In genomic region chr4:155297057-155297456, GRCm38 (mm10) we compare ENCODE assay signal across 10 mouse cellular contexts. TPM values are rescaled to one million over a fixed set of nuclear protein-coding genes. Genes with fewer than 3 reads are reported as not detected.
A peak's percentile ranks its signal among the peaks of the same experiment; 100 is the strongest.
DNase-seq lines count a peak whose midpoint lies in the region; ATAC-seq and TF ChIP-seq lines count a peak whose summit lies in the region.
"Had no signal": no experiment of that assay in that cellular context is flagged by ENCODE, and none has a peak within 500 bp of the region (broad histone marks: within the 10 kb centered on the region; RNA-seq: fewer than 3 reads in every experiment).

No protein-coding gene starts in this region.

- H3K79me2 ChIP-seq in CH12.LX (replicated peaks; ENCODE audit: control insufficient read depth, extremely low read depth, insufficient read depth, poor library complexity, severe bottlenecking): no peaks in the 10 kb centered on the region

- H3K4me1 ChIP-seq in intestine, postnatal 0 days (replicated peaks; ENCODE audit: control insufficient read depth, insufficient read depth, low read length): no peaks in the 10 kb centered on the region
- H3K4me1 ChIP-seq in intestine, embryonic 16.5 days (ENCODE audit: control insufficient read depth, insufficient read depth, low read length): peaks cover 2% of the 10 kb centered on the region; the same call in 1 of the 2 replicates
- H3K4me1 ChIP-seq in CH12.LX (ENCODE audit: control insufficient read depth in 1 of 2, insufficient read depth in 2 of 2): peaks cover 0 to 5% of the 10 kb centered on the region in 2 experiments; a peak in 1 of 4 replicates
- peaks cover 14% of the 10 kb centered on the region for H3K4me1 ChIP-seq in embryonic facial prominence, embryonic 10.5 days
- H3K4me1 ChIP-seq: heart, embryonic 15.5 days; liver, embryonic 15.5 days had no signal

- TF ChIP-seq RAD21 in CH12.LX (IDR thresholded peaks at IDR 0.05; ENCODE audit: low read depth, low read length): peak; percentile 34

- dilution Hi-C loops in CH12.LX (cut with MboI; ENCODE audit: extremely low pct_ligation_motif_present, extremely low pct_unique_long_range_greater_than_20kb, low sequenced_read_pairs): no loop called here

- H3K4me2 ChIP-seq in intestine, postnatal 0 days (replicated peaks; ENCODE audit: low read depth): no peak overlapping the region
- H3K4me2 ChIP-seq in intestine, embryonic 16.5 days (ENCODE audit: low read depth, low read length): no peak overlapping the region
- H3K4me2 ChIP-seq in CH12.LX (ENCODE audit: insufficient read depth, low read depth, poor library complexity, severe bottlenecking): no peak overlapping the region
- H3K4me2 ChIP-seq: heart, embryonic 15.5 days; liver, embryonic 15.5 days had no signal

- TF ChIP-seq EP300 in CH12.LX (IDR thresholded peaks at IDR 0.05; ENCODE audit: low read length): no peak

- peak; percentile 58 for DNase-seq in 3T3-L1 (ENCODE audit: low read depth, low spot score)
- DNase-seq in CH12.LX (ENCODE audit: extremely low read depth): no peak
- DNase-seq in embryonic facial prominence, embryonic 10.5 days (ENCODE audit: low spot score): peak; percentile 57
- no peak for DNase-seq in frontal cortex, postnatal 25 days (ENCODE audit: low spot score in 2 of 2)
- no peak for DNase-seq in gastrocnemius, adult 18-20 months (ENCODE audit: low spot score)
- no peak for DNase-seq in left cerebral cortex, postnatal 36 days (ENCODE audit: low spot score in 2 of 2)

- no peak for ATAC-seq in intestine, postnatal 0 days
- no peak for ATAC-seq in intestine, embryonic 16.5 days

- no peak for TF ChIP-seq POLR2A in CH12.LX (IDR thresholded peaks at IDR 0.05; ENCODE audit: low read depth, low read length)

- in situ Hi-C loops in CH12.LX (cut with MboI; ENCODE audit: low pct_ligation_motif_present, low pct_unique_long_range_greater_than_20kb, low sequenced_read_pairs): no loop called here

- H3K27me3 ChIP-seq in intestine, postnatal 0 days (replicated peaks; ENCODE audit: control insufficient read depth, insufficient read depth, low read length): no peaks in the 10 kb centered on the region
- no peaks in the 10 kb centered on the region for H3K27me3 ChIP-seq in intestine, embryonic 16.5 days (replicated peaks; ENCODE audit: control insufficient read depth, insufficient read depth, low read length)
- peaks cover 26% of the 10 kb centered on the region for H3K27me3 ChIP-seq in CH12.LX (replicated peaks)
- no peaks in the 10 kb centered on the region for H3K27me3 ChIP-seq in embryonic facial prominence, embryonic 10.5 days (replicated peaks; ENCODE audit: low read depth, poor library complexity, severe bottlenecking)
- H3K27me3 ChIP-seq: liver, embryonic 15.5 days had no signal

- H3K4me3 ChIP-seq in intestine, postnatal 0 days (ENCODE audit: low read depth, low read length): no peak overlapping the region
- H3K4me3 ChIP-seq in intestine, embryonic 16.5 days (ENCODE audit: low read length): no peak overlapping the region
- H3K4me3 ChIP-seq in CH12.LX (replicated peaks in 1 of 3; ENCODE audit: low read depth in 2 of 3, low read length in 2 of 3, poor library complexity in 1 of 3): no peak overlapping the region
- H3K4me3 ChIP-seq in embryonic facial prominence, embryonic 10.5 days: no peak overlapping the region
- H3K4me3 ChIP-seq: heart, embryonic 15.5 days; liver, embryonic 15.5 days had no signal

- no peaks in the 10 kb centered on the region; the same call in 1 of the 2 replicates for H3K36me3 ChIP-seq in intestine, postnatal 0 days (ENCODE audit: control insufficient read depth, insufficient read depth)
- H3K36me3 ChIP-seq in intestine, embryonic 16.5 days (ENCODE audit: control insufficient read depth, insufficient read depth, low read length): no peaks in the 10 kb centered on the region
- H3K36me3 ChIP-seq in CH12.LX (replicated peaks in 1 of 2; ENCODE audit: control insufficient read depth in 1 of 2, insufficient read depth in 1 of 2, low read length in 1 of 2): no peaks in the 10 kb centered on the region
- H3K36me3 ChIP-seq in embryonic facial prominence, embryonic 10.5 days (replicated peaks): no peaks in the 10 kb centered on the region
- H3K36me3 ChIP-seq: heart, embryonic 15.5 days; liver, embryonic 15.5 days had no signal

- TF ChIP-seq CTCF in intestine, postnatal 0 days (IDR thresholded peaks at IDR 0.05; ENCODE audit: low read depth): peak; percentile 60
- peak in 1 of 2 experiments; percentile 55; a peak in 2 of 4 replicates for TF ChIP-seq CTCF in CH12.LX (conservative IDR thresholded peaks at IDR 0.05 in 1 of 2, IDR thresholded peaks at IDR 0.05 in 1 of 2; ENCODE audit: low read depth in 2 of 2, low read length in 2 of 2)

- H3K9ac ChIP-seq in intestine, postnatal 0 days (ENCODE audit: low read depth, low read length): no peak overlapping the region
- H3K9ac ChIP-seq in intestine, embryonic 16.5 days (ENCODE audit: low read depth, low read length): no peak overlapping the region
- H3K9ac ChIP-seq in CH12.LX (ENCODE audit: insufficient read depth, low read depth): no peak overlapping the region
- H3K9ac ChIP-seq: heart, embryonic 15.5 days; liver, embryonic 15.5 days had no signal

- WGBS in intestine, postnatal 0 days: 62% methylated on average over 2 of the region's 2 CpGs
- WGBS in intestine, embryonic 16.5 days: 58% methylated on average over 2 of the region's 2 CpGs
- 52% methylated on average over 2 of the region's 2 CpGs for WGBS in embryonic facial prominence, embryonic 10.5 days

- intact Hi-C loops in left cerebral cortex, postnatal 36 days (cut with DNase I): no loop called here

- no peaks in the 10 kb centered on the region for H3K9me3 ChIP-seq in intestine, postnatal 0 days (ENCODE audit: control insufficient read depth)
- H3K9me3 ChIP-seq in intestine, embryonic 16.5 days (ENCODE audit: control insufficient read depth, low read length): no peaks in the 10 kb centered on the region
- no peaks in the 10 kb centered on the region for H3K9me3 ChIP-seq in CH12.LX (replicated peaks; ENCODE audit: low read length)
- no peaks in the 10 kb centered on the region for H3K9me3 ChIP-seq in embryonic facial prominence, embryonic 10.5 days
- H3K9me3 ChIP-seq: heart, embryonic 15.5 days; liver, embryonic 15.5 days had no signal

- no peak overlapping the region for H3K27ac ChIP-seq in intestine, postnatal 0 days (ENCODE audit: low read depth, low read length)
- H3K27ac ChIP-seq in intestine, embryonic 16.5 days (ENCODE audit: low read length): no peak overlapping the region
- no peak overlapping the region for H3K27ac ChIP-seq in CH12.LX (ENCODE audit: insufficient read depth, low read depth)
- H3K27ac ChIP-seq in embryonic facial prominence, embryonic 10.5 days (replicated peaks): no peak overlapping the region
- H3K27ac ChIP-seq: heart, embryonic 15.5 days; liver, embryonic 15.5 days had no signal

TF ChIP-seq in CH12.LX, 34 proteins besides CTCF, POLR2A, EP300 and RAD21:
- TF ChIP-seq SMC3 (IDR thresholded peaks at IDR 0.05; ENCODE audit: low read depth, low read length) (peak; percentile 28; the same call in 1 of the 2 replicates), HCFC1 (IDR thresholded peaks at IDR 0.05; ENCODE audit: low read depth, low read length) (no peak)

RNA-seq across cellular contexts. Expression of gene Faap20, which starts 47.5 kb away (rescaled TPM):
- 54.6 and 57.8 TPM in 2 replicates for polyA plus RNA-seq in intestine, postnatal 0 days (2015; fragmentation: Nextera tagmentation; extraction: Ambion mirVana)
- 60.3 and 70.4 TPM in 2 replicates for polyA plus RNA-seq in intestine, embryonic 16.5 days (2015; fragmentation: Nextera tagmentation; extraction: Ambion mirVana)
- total RNA-seq in CH12.LX (2012; rRNA removed) (42.1 and 45.0 TPM in 2 replicates), CH12.LX (2014; rRNA removed) (24.1 and 31.0 TPM in 2 replicates)
- polyA plus RNA-seq in CH12.LX (2012; ENCODE audit: insufficient read length, low read depth): 35.7 and 36.4 TPM in 2 replicates
- 99.6 and 100 TPM in 2 replicates for polyA plus RNA-seq in embryonic facial prominence, embryonic 10.5 days (2016; fragmentation: Nextera tagmentation; extraction: Ambion mirVana)
- total RNA-seq in gastrocnemius, adult 18-20 months (2021): 1 to 10 TPM; 5.2 to 6.6 TPM
- 10 to 100 TPM; 26.0 to 28.0 TPM for total RNA-seq in left cerebral cortex, postnatal 36 days (2021)

Comparison
In these comparisons a context has a peak if more than half of its experiments do, and no peak if none do; other contexts are left out.
1. DNase-seq: peak in 3T3-L1 (single experiment) and embryonic facial prominence, embryonic 10.5 days (single experiment); none in CH12.LX (single experiment), frontal cortex, postnatal 25 days (0 of 2), gastrocnemius, adult 18-20 months (single experiment) and left cerebral cortex, postnatal 36 days (0 of 2).